Mouse (Mus musculus) CH12.LX (cell line): ENCODE measurements at regions not wholly inside any gene's neighbourhood (a gene's known extent, or its start where the extent isn't known, plus 50 kb on each side); places are given as distances from the start of the nearest gene placed in this dataset.

Source experiments
- DNase-seq: peaks from one replicate; pipeline ENCODE4 v3.0.0-alpha.2; 2013; ENCODE audit errors: extremely low read depth
- H3K27ac ChIP-seq: 2 replicates; pipeline ENCODE4 v1.5.1; 2012; ENCODE audit warnings: low read depth, mild to moderate bottlenecking, control low read depth, moderate library complexity; ENCODE audit not compliant: insufficient read depth
- H3K27me3 ChIP-seq: replicated peaks from 2 replicates; pipeline ENCODE3; 2012; ENCODE audit warnings: inconsistent platforms
- H3K36me3 ChIP-seq, 2 experiments: replicated peaks in 1 of 2; 2 replicates each; pipeline versions ENCODE3 to v1.6.1; 2012; ENCODE audit warnings: inconsistent platforms in 1 of 2, low read length in 1 of 2, mild to moderate bottlenecking in 1 of 2, mixed read lengths in 1 of 2, moderate library complexity in 1 of 2; ENCODE audit not compliant: control insufficient read depth in 1 of 2, insufficient read depth in 1 of 2
- H3K4me1 ChIP-seq, 2 experiments: 2 replicates each; pipeline ENCODE4 v1.6.1; 2012; ENCODE audit warnings: inconsistent platforms in 1 of 2, moderate library complexity in 1 of 2; ENCODE audit not compliant: insufficient read depth in 2 of 2, control insufficient read depth in 1 of 2
- H3K4me2 ChIP-seq: 2 replicates; pipeline ENCODE4 v1.6.1; 2012; ENCODE audit warnings: low read depth, mild to moderate bottlenecking, control low read depth; ENCODE audit not compliant: poor library complexity, insufficient read depth, severe bottlenecking
- H3K4me3 ChIP-seq, 3 experiments: fragments of 150-350 bp in 1 of 3; sonication (generic) in 1 of 3; replicated peaks in 1 of 3; 2 replicates each; pipeline versions ENCODE3 to v1.5.1; 2011 to 2012; ENCODE audit warnings: low read depth in 2 of 3, low read length in 2 of 3, mild to moderate bottlenecking in 2 of 3, moderate library complexity in 2 of 3, control low read depth in 1 of 3, improper control_type of control experiment in 1 of 3, inconsistent platforms in 1 of 3, mixed read lengths in 1 of 3; ENCODE audit not compliant: poor library complexity in 1 of 3
- H3K79me2 ChIP-seq: replicated peaks from 2 replicates; pipeline ENCODE4 v1.6.1; 2012; ENCODE audit warnings: mild to moderate bottlenecking, moderate library complexity; ENCODE audit not compliant: control insufficient read depth, poor library complexity, insufficient read depth, severe bottlenecking; ENCODE audit errors: extremely low read depth
- H3K9ac ChIP-seq: 2 replicates; pipeline ENCODE4 v1.6.1; 2012; ENCODE audit warnings: low read depth, mild to moderate bottlenecking, control low read depth, moderate library complexity; ENCODE audit not compliant: insufficient read depth
- H3K9me3 ChIP-seq: replicated peaks from 2 replicates; pipeline ENCODE3; 2012; ENCODE audit warnings: low read length, inconsistent platforms, mixed read lengths
- BHLHE40 ChIP-seq: IDR thresholded peaks from 2 replicates; pipeline ENCODE4 v1.6.1; 2011; ENCODE audit warnings: mild to moderate bottlenecking, low read depth, low read length, improper control_type of control experiment
- CHD1 ChIP-seq: IDR thresholded peaks from 2 replicates; pipeline ENCODE4 v1.6.1; 2012; ENCODE audit warnings: low read depth, low read length, improper control_type of control experiment, inconsistent platforms
- CHD2 ChIP-seq: IDR thresholded peaks from 2 replicates; pipeline ENCODE4 v1.6.1; 2011; ENCODE audit warnings: low read length, improper control_type of control experiment
- E2F4 ChIP-seq: IDR thresholded peaks from 2 replicates; pipeline ENCODE4 v1.6.1; 2011; ENCODE audit warnings: low read depth, low read length, improper control_type of control experiment; ENCODE audit not compliant: insufficient replicate concordance
- ELF1 ChIP-seq: IDR thresholded peaks from 2 replicates; pipeline ENCODE4 v1.6.1; 2014; ENCODE audit warnings: low read depth, mild to moderate bottlenecking, inconsistent platforms, low read length, improper control_type of control experiment
- GABPA ChIP-seq: IDR thresholded peaks from 2 replicates; pipeline ENCODE4 v1.6.1; 2012; ENCODE audit warnings: low read depth, low read length, improper control_type of control experiment, inconsistent platforms; ENCODE audit not compliant: insufficient replicate concordance
- IRF4 ChIP-seq: IDR thresholded peaks from 2 replicates; pipeline ENCODE4 v1.6.1; 2014; ENCODE audit warnings: low read depth, mild to moderate bottlenecking, inconsistent platforms, low read length, improper control_type of control experiment
- MAFK ChIP-seq: IDR thresholded peaks from 2 replicates; pipeline ENCODE4 v1.6.1; 2011; ENCODE audit warnings: low read length, improper control_type of control experiment; ENCODE audit not compliant: insufficient replicate concordance
- MEF2A ChIP-seq: IDR thresholded peaks from 2 replicates; pipeline ENCODE4 v1.6.1; 2014; ENCODE audit warnings: low read depth, mild to moderate bottlenecking, inconsistent platforms, low read length, improper control_type of control experiment, borderline replicate concordance
- MXI1 ChIP-seq: IDR thresholded peaks from 2 replicates; pipeline ENCODE4 v1.6.1; 2011; ENCODE audit warnings: mild to moderate bottlenecking, low read depth, low read length, improper control_type of control experiment
- PAX5 ChIP-seq: IDR thresholded peaks from 2 replicates; pipeline ENCODE4 v1.6.1; 2012; ENCODE audit warnings: low read length, inconsistent platforms, mixed read lengths
- POLR2A ChIP-seq: IDR thresholded peaks from 2 replicates; pipeline ENCODE4 v1.6.1; 2011; ENCODE audit warnings: low read depth, mild to moderate bottlenecking, improper control_type of control experiment, low read length
- SMC3 ChIP-seq: IDR thresholded peaks from 2 replicates; pipeline ENCODE4 v1.6.1; 2011; ENCODE audit warnings: low read depth, low read length, improper control_type of control experiment
- TCF12 ChIP-seq: IDR thresholded peaks from 2 replicates; pipeline ENCODE4 v1.6.1; 2014; ENCODE audit warnings: low read depth, mild to moderate bottlenecking, inconsistent platforms, low read length, improper control_type of control experiment
- UBTF ChIP-seq: IDR thresholded peaks from 2 replicates; pipeline ENCODE4 v1.6.1; 2012; ENCODE audit warnings: low read depth, mild to moderate bottlenecking, inconsistent platforms, low read length, improper control_type of control experiment, moderate library complexity
- USF1 ChIP-seq: IDR thresholded peaks from 2 replicates; pipeline ENCODE4 v1.6.1; 2014; ENCODE audit warnings: low read depth, mild to moderate bottlenecking, inconsistent platforms, low read length, improper control_type of control experiment
- USF2 ChIP-seq: conservative IDR thresholded peaks from 2 replicates; pipeline ENCODE4 v1.6.1; 2011; ENCODE audit warnings: low read depth, low read length, improper control_type of control experiment
- ZC3H11A ChIP-seq: IDR thresholded peaks from 2 replicates; pipeline ENCODE4 v1.6.1; 2012; ENCODE audit warnings: low read depth, mild to moderate bottlenecking, inconsistent platforms, low read length, improper control_type of control experiment
- dilution Hi-C: fragments of 300-500 bp; cut with MboI; formaldehyde crosslinking; loops from 2 replicates; pipeline ENCODE4 v1.14.3; 2020; ENCODE audit warnings: low sequenced_read_pairs; ENCODE audit not compliant: extremely low pct_unique_long_range_greater_than_20kb, extremely low pct_ligation_motif_present
- in situ Hi-C: fragments of 300-500 bp; cut with MboI; formaldehyde crosslinking; loops from 3 replicates; pipeline ENCODE4 v1.14.3; 2019; ENCODE audit warnings: low sequenced_read_pairs, low pct_ligation_motif_present, low pct_unique_long_range_greater_than_20kb, mixed read lengths

- dilution Hi-C loops: no loop called here
- peaks cover 1% of the 10 kb centered on the region for H3K27me3 ChIP-seq
- no peak overlapping the region for H3K4me3 ChIP-seq
- H3K4me1 ChIP-seq: 0 out of 4 replicates have a peak, but pooled peaks cover 0 to 2% of the 10 kb centered on the region in 2 experiments
- H3K79me2 ChIP-seq: no peaks in the 10 kb centered on the region
- H3K9ac ChIP-seq: no peak overlapping the region
- in situ Hi-C loops: no loop called here
- H3K36me3 ChIP-seq: no peaks in the 10 kb centered on the region
- H3K4me2 ChIP-seq: no peak overlapping the region
- H3K27ac ChIP-seq: no peak overlapping the region
- TF ChIP-seq CHD1: no peak
- TF ChIP-seq MAFK: no peak
- TF ChIP-seq POLR2A: no peak
- no peak for TF ChIP-seq E2F4
- TF ChIP-seq ELF1: no peak
- TF ChIP-seq ZC3H11A: no peak
- TF ChIP-seq IRF4: no peak
- TF ChIP-seq MEF2A: no peak
- no peak for TF ChIP-seq GABPA
- TF ChIP-seq USF1: no peak
- no peak for TF ChIP-seq BHLHE40
- TF ChIP-seq CHD2: no peak
- no peak for TF ChIP-seq TCF12
- no peak for TF ChIP-seq MXI1
- TF ChIP-seq PAX5: no peak
- TF ChIP-seq USF2: no peak
- no peak for TF ChIP-seq UBTF
- H3K9me3 ChIP-seq: no peaks in the 10 kb centered on the region
- no peak for DNase-seq
These were observed 151.9 kb upstream of the Zmiz1 start for GRCm38 (mm10) chr14:25306961-25307654.

- in situ Hi-C loops (no loop called here), dilution Hi-C loops (no loop called here)
- no peak overlapping the region for H3K9ac ChIP-seq
- 0 out of 4 replicates have a peak, but pooled peaks cover 0 to 2% of the 10 kb centered on the region in 2 experiments for H3K4me1 ChIP-seq
- H3K27ac ChIP-seq: no peak overlapping the region
- H3K36me3 ChIP-seq: no peaks in the 10 kb centered on the region
- H3K9me3 ChIP-seq: no peaks in the 10 kb centered on the region
- H3K4me3 ChIP-seq: no peak overlapping the region
- H3K4me2 ChIP-seq: no peak overlapping the region
- DNase-seq: no peak
- TF ChIP-seq SMC3: no peak
- no peak for TF ChIP-seq CHD2
- TF ChIP-seq USF2: no peak
- H3K79me2 ChIP-seq: no peaks in the 10 kb centered on the region
- H3K27me3 ChIP-seq: peaks cover 1% of the 10 kb centered on the region
These were observed 150.9 kb upstream of the Zmiz1 start for GRCm38 (mm10) chr14:25308051-25308450.
